Mouse (Mus musculus) liver, embryonic 15.5 days (tissue): ENCODE results near the gene Zswim7. TPM values are rescaled to one million over a fixed set of nuclear protein-coding genes. Genes with fewer than 3 reads are reported as not detected.

ENCODE experiments used
- ATAC-seq: fragments of 200-750 bp; cut with Nextera tagmentation; 2 replicates; pipeline ENCODE4 v1.8.0; 2017; ENCODE audit warnings: moderate number of reproducible peaks, mild to moderate bottlenecking, moderate library complexity; ENCODE audit not compliant: insufficient read depth
- H3K27ac ChIP-seq: fragments of 300-500 bp; sonication (generic); replicated peaks from 2 replicates; pipeline ENCODE4 v1.5.1; 2015; ENCODE audit warnings: mild to moderate bottlenecking, inconsistent platforms
- H3K27me3 ChIP-seq: fragments of 300-500 bp; sonication (generic); 2 replicates; pipeline ENCODE4 v1.6.1; 2015; ENCODE audit warnings: mild to moderate bottlenecking, inconsistent platforms
- H3K36me3 ChIP-seq: fragments of 300-500 bp; sonication (generic); replicated peaks from 2 replicates; pipeline ENCODE4 v1.6.1; 2015; ENCODE audit warnings: moderate library complexity, mild to moderate bottlenecking, inconsistent platforms
- H3K4me1 ChIP-seq: fragments of 300-500 bp; sonication (generic); replicated peaks from 2 replicates; pipeline ENCODE4 v1.6.1; 2015; ENCODE audit warnings: inconsistent platforms
- H3K4me2 ChIP-seq: fragments of 300-500 bp; sonication (generic); 2 replicates; pipeline ENCODE4 v1.6.1; 2015; ENCODE audit warnings: moderate library complexity, mild to moderate bottlenecking, inconsistent platforms
- H3K4me3 ChIP-seq: fragments of 300-500 bp; sonication (generic); replicated peaks from 2 replicates; pipeline ENCODE4 v1.5.1; 2015; ENCODE audit warnings: mild to moderate bottlenecking, inconsistent platforms
- H3K9ac ChIP-seq: fragments of 300-500 bp; sonication (generic); 2 replicates; pipeline ENCODE4 v1.6.1; 2015; ENCODE audit warnings: moderate library complexity, mild to moderate bottlenecking, inconsistent platforms
- H3K9me3 ChIP-seq: fragments of 300-500 bp; sonication (generic); replicated peaks from 2 replicates; pipeline ENCODE4 v1.6.1; 2016; ENCODE audit warnings: inconsistent platforms
- WGBS: fragments of 180-500 bp; shearing (Covaris S2); methylation state at CpG from one replicate; pipeline ENCODE4 v1.1.7; 2015; ENCODE audit warnings: mixed read lengths; ENCODE audit not compliant: insufficient replicate concordance; 5-methylcytosine and 5-hydroxymethylcytosine counted together
- polyA plus RNA-seq: library from polyadenylated mRNA; unstranded; fragments of >200 nt; fragmentation: Nextera tagmentation; extraction: Ambion mirVana; gene quantifications from 2 replicates; pipeline ENCODE4 v1.2.1, GENCODE M21; 2015

The Zswim7 gene
- polyA plus RNA-seq, result 8.1 and 8.5 TPM in 2 replicates

- WGBS, result under 1% methylated on average over 68 of the region's 68 CpGs
- Histone ChIP-seq H3K27ac (peak within 1 kb of the TSS; percentile 89), H3K36me3 (peaks cover 5% of the 10 kb centered on the region; the same call in 1 of the 2 replicates), H3K9ac (peak within 1 kb of the TSS; percentile 78), H3K27me3 (no peaks in the 10 kb centered on the region), H3K4me1 (peaks cover 26% of the 10 kb centered on the region), H3K9me3 (no peaks in the 10 kb centered on the region), H3K4me2 (peak within 1 kb of the TSS; percentile 97), H3K4me3 (peak within 1 kb of the TSS; percentile 82)
- peak; percentile 94 for ATAC-seq
These were observed at the start of gene Zswim7, which contains the start of gene Ttc19 for GRCm38 (mm10) chr11:62280675-62281600. TSS of gene Zswim7 (minus strand) at chr11:62281375. TSS of gene Ttc19 (plus strand) at chr11:62281473.

GRCm38 (mm10) chr11:62323659-62324058, 42.5 kb upstream of the Zswim7 start:
- Histone ChIP-seq H3K36me3 (peaks cover 92% of the 10 kb centered on the region), H3K27me3 (no peaks in the 10 kb centered on the region), H3K9ac (no peak overlapping the region), H3K4me1 (no peaks in the 10 kb centered on the region), H3K27ac (no peak overlapping the region), H3K4me3 (no peak overlapping the region), H3K4me2 (no peak overlapping the region), H3K9me3 (no peaks in the 10 kb centered on the region)
- 66% methylated on average over 3 of the region's 3 CpGs for WGBS
- no peak for ATAC-seq

DNA sequence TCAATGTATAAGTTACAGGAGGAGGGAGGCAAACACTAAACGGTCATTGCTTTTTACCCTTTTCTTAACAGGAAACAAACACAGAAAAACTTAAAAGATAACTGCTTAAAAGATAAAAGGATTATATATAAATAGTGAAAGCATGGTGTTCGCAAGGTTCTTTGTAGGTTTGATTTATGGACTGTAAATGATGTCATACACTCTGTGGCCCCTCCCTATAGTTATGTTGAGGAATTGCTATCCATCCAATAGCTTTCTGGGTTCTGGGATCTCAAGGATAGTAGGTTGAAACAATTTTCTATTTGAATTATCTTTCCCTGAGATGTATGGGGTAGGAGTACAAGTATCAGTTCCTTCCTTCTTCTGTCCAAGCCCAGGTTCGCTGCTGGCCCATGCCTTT, 38.9 kb upstream of the Zswim7 start:
- H3K36me3 ChIP-seq, result peaks cover 92% of the 10 kb centered on the region
- no peak overlapping the region for H3K9ac ChIP-seq
- H3K4me3 ChIP-seq, result no peak overlapping the region
- WGBS, result 71% methylated on average over 3 of the region's 3 CpGs
- H3K27me3 ChIP-seq, result no peaks in the 10 kb centered on the region
- H3K4me2 ChIP-seq, result no peak overlapping the region
- H3K9me3 ChIP-seq, result no peaks in the 10 kb centered on the region
- no peak overlapping the region for H3K27ac ChIP-seq
- no peak for ATAC-seq
- no peaks in the 10 kb centered on the region for H3K4me1 ChIP-seq

- Histone ChIP-seq H3K9me3 (no peaks in the 10 kb centered on the region), H3K27me3 (no peaks in the 10 kb centered on the region), H3K4me3 (no peak overlapping the region), H3K9ac (no peak overlapping the region), H3K36me3 (peaks cover 94% of the 10 kb centered on the region), H3K27ac (no peak overlapping the region), H3K4me2 (no peak overlapping the region), H3K4me1 (no peaks in the 10 kb centered on the region)
- WGBS, result 84% methylated on average over 11 of the region's 11 CpGs
- no peak for ATAC-seq
These were observed 36.6 kb upstream of the Zswim7 start for GRCm38 (mm10) chr11:62317746-62318145.

GRCm38 (mm10) chr11:62314984-62315383, 33.8 kb upstream of the Zswim7 start:
- ATAC-seq, result no peak
- H3K9me3 ChIP-seq, result no peaks in the 10 kb centered on the region
- H3K27me3 ChIP-seq, result no peaks in the 10 kb centered on the region
- H3K4me2 ChIP-seq, result no peak overlapping the region
- no peak overlapping the region for H3K27ac ChIP-seq
- H3K4me1 ChIP-seq, result no peaks in the 10 kb centered on the region
- H3K36me3 ChIP-seq, result peaks cover 74% of the 10 kb centered on the region
- no peak overlapping the region for H3K9ac ChIP-seq
- no peak overlapping the region for H3K4me3 ChIP-seq
- 90% methylated on average over 5 of the region's 5 CpGs for WGBS

- no peak overlapping the region for H3K4me3 ChIP-seq
- no peaks in the 10 kb centered on the region for H3K27me3 ChIP-seq
- H3K4me2 ChIP-seq, result no peak overlapping the region
- H3K27ac ChIP-seq, result no peak overlapping the region
- H3K36me3 ChIP-seq, result peaks cover 25% of the 10 kb centered on the region
- H3K9me3 ChIP-seq, result no peaks in the 10 kb centered on the region
- H3K4me1 ChIP-seq, result no peaks in the 10 kb centered on the region
- no peak for ATAC-seq
- 80% methylated on average over 2 of the region's 2 CpGs for WGBS
- no peak overlapping the region for H3K9ac ChIP-seq
These were observed 28.1 kb upstream of the Zswim7 start for GRCm38 (mm10) chr11:62309296-62309695.

- H3K4me1 ChIP-seq, result no peaks in the 10 kb centered on the region
- H3K27ac ChIP-seq, result no peak overlapping the region
- H3K9me3 ChIP-seq, result no peaks in the 10 kb centered on the region
- WGBS, result 88% methylated on average over 2 of the region's 2 CpGs
- no peak for ATAC-seq
- H3K9ac ChIP-seq, result no peak overlapping the region
- H3K4me3 ChIP-seq, result no peak overlapping the region
- H3K27me3 ChIP-seq, result no peaks in the 10 kb centered on the region
- peaks cover 8% of the 10 kb centered on the region; the same call in 1 of the 2 replicates for H3K36me3 ChIP-seq
- no peak overlapping the region for H3K4me2 ChIP-seq
These were observed 24.7 kb upstream of the Zswim7 start for GRCm38 (mm10) chr11:62305866-62306265.

- 73% methylated on average over 6 of the region's 6 CpGs for WGBS
- H3K9ac ChIP-seq, result no peak overlapping the region
- no peak for ATAC-seq
These were observed 17.7 kb upstream of the Zswim7 start for GRCm38 (mm10) chr11:62298883-62299282.

DNA sequence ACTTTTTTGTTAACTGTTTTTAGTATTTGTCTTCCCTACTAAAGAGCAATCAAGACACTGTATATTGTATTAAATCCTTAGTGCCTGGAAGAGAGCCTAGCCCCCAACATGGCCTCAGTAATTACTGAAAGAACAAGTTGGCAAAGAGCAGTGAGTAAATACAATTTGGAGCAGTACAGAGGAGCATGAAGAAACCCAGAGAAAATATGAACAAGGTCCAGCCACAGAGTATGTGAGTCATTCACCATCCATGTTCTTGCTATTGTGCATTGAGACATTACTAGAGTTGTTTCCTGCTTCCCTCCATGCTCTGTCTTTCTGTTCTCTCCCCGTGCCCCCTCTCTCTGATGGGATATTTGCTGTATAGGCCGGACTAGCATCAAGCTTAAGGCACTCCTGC, 12.9 kb upstream of the Zswim7 start:
- Histone ChIP-seq H3K4me2 (no peak overlapping the region), H3K4me3 (no peak overlapping the region), H3K27ac (no peak overlapping the region), H3K4me1 (no peaks in the 10 kb centered on the region), H3K36me3 (0 out of 2 replicates have a peak, but pooled peaks cover 5% of the 10 kb centered on the region), H3K27me3 (no peaks in the 10 kb centered on the region), H3K9me3 (no peaks in the 10 kb centered on the region), H3K9ac (no peak overlapping the region)
- no peak for ATAC-seq
- WGBS, result 85% methylated on average over 2 of the region's 2 CpGs

More at GRCm38 (mm10) chr11:62298883-62299282, 17.7 kb upstream of the Zswim7 start:
- Histone ChIP-seq H3K4me3 (no peak overlapping the region), H3K4me2 (no peak overlapping the region), H3K36me3 (0 out of 2 replicates have a peak, but pooled peaks cover 11% of the 10 kb centered on the region), H3K4me1 (no peaks in the 10 kb centered on the region), H3K9me3 (no peaks in the 10 kb centered on the region), H3K27ac (no peak overlapping the region), H3K27me3 (no peaks in the 10 kb centered on the region)

- Histone ChIP-seq H3K36me3 (peaks cover 14% of the 10 kb centered on the region), H3K27me3 (no peaks in the 10 kb centered on the region), H3K27ac (no peak overlapping the region), H3K4me1 (no peaks in the 10 kb centered on the region), H3K4me3 (no peak overlapping the region), H3K4me2 (no peak overlapping the region), H3K9me3 (no peaks in the 10 kb centered on the region), H3K9ac (no peak overlapping the region)
- no peak for ATAC-seq
- WGBS, result 79% methylated on average over 1 of the region's 1 CpGs
These were observed 6.5 kb upstream of the Zswim7 start for GRCm38 (mm10) chr11:62287700-62288099.

GRCm38 (mm10) chr11:62285020-62285419, 3.8 kb upstream of the Zswim7 start:
- Histone ChIP-seq H3K9me3 (no peaks in the 10 kb centered on the region), H3K4me1 (peaks cover 18% of the 10 kb centered on the region), H3K4me2 (no peak overlapping the region), H3K27ac (no peak overlapping the region), H3K36me3 (peaks cover 14% of the 10 kb centered on the region), H3K4me3 (no peak overlapping the region), H3K27me3 (no peaks in the 10 kb centered on the region), H3K9ac (no peak overlapping the region)
- no peak for ATAC-seq
- 63% methylated on average over 8 of the region's 8 CpGs for WGBS
